Mouse (Mus musculus) fibroblast of lung, adult 2 months (primary cell): ENCODE results near the gene Brat1.

Source experiments
- DNase-seq: peaks from one replicate; pipeline ENCODE4 v3.0.0-alpha.2; 2011; ENCODE audit warnings: low read depth

The Brat1 gene

GRCm38 (mm10) chr5:140743706-140744131, 38.9 kb downstream of the Brat1 start:
- no peak for DNase-seq

DNA sequence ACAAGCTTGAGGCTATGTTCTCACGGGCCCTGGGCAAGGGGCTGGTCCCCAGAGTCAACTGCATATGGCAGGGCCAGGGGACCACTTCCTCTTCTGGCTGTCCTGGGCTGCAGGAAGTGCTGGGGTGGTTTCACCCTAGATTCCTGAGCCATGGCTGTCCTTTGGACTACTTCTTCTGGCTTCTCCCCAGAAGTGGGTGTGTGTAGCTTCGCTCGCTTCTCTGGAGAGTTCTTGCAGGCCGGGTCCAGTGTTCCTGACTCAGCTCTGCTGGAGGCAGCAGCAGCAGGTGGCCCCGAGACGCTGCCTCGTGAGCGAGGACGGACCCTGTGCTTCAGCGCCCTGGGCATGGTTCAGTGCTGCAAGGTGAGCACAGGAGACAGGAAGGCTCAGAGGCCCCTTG, 43.6 kb downstream of the Brat1 start:
- DNase-seq: no peak

GRCm38 (mm10) chr5:140749062-140749875, 44.5 kb downstream of the Brat1 start:
- peak; percentile 30 for DNase-seq

DNA sequence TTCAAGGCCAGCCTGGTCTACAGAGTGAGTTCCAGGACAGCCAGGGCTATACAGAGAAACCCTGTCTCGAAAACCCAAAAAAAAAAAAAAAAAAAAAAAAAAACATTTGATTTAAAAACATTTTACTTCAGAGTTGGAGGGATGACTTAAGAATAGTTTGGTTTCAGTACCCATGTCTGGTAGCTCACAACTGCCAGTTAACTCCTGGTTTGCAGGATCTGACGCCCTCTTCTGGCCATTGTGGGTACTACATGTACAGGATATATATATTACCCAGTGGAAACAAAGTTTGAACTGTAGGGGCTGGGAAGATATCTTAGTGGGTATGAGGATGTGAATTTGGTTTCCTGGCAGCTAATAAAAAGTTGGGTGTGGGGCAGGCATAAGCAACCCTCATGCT, 46.1 kb downstream of the Brat1 start:
- DNase-seq: no peak

DNA sequence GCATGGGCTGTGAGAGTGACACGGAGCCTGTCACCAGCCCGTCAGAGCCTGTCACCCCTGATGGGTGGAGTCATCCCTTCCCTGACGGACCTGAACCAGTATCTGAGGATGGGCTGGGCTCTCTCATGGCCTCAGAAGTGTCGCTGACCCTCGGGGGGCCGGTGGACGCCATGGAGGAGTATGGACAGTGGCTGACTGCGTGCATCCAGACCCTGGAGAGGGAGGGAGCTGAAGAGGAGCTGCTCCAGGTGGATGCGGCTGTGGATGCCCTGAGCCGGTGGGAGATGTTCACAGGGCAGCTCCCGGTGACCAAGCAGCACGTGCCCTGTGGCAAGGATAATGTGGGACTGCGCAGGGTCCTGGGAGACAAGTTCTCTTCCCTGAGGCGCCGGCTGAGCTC, 47.2 kb downstream of the Brat1 start:
- DNase-seq: no peak

- no peak for DNase-seq
Measured at GRCm38 (mm10) chr5:140752639-140753038, 47.8 kb downstream of the Brat1 start.

- no peak for DNase-seq
Measured at GRCm38 (mm10) chr5:140753223-140753622, 48.4 kb downstream of the Brat1 start.

DNA sequence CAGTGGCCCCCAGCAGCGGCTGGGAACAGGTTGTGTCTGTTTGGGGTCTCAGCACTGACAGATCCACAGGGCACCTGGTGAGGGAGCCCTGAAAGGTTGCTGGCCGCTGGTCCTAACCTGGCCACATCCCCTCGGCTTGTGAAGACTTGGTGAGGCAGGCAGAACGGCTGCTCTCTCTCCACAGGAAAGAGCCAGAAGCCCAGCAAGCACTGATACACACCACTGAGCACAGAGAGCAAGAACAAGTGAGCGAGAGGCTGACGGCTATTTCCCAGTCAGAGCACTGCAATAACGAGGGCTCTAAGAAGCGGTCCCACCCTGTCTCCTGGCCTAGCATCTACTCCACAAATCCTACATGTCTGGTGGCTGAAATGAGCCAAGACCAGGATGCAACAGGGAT, 54.1 kb downstream of the Brat1 start:
- DNase-seq: no peak

DNA sequence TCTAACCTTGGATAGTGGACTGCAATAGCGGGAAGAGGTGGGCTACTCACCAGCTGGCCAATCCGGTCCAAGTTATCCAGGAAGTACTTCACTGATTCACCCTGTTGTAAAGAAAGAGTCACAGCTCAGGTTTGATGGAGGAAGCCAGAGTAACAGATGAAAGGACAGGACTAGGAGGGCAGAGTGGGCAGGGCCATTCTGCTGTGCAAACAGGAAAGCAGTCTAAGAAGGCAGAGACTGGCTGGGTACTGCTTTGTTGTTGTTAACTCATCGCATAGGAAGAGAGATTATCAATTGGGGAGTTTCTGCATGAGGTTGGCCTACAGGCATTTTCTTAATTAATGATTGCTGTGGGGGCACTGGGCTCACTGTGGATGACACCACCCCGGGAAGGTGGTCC, 57.7 kb downstream of the Brat1 start:
- no peak for DNase-seq

- DNase-seq: no peak
Measured at GRCm38 (mm10) chr5:140764921-140765613, 60.3 kb downstream of the Brat1 start.

GRCm38 (mm10) chr5:140766566-140766965, 61.8 kb downstream of the Brat1 start:
- DNase-seq: no peak

DNA sequence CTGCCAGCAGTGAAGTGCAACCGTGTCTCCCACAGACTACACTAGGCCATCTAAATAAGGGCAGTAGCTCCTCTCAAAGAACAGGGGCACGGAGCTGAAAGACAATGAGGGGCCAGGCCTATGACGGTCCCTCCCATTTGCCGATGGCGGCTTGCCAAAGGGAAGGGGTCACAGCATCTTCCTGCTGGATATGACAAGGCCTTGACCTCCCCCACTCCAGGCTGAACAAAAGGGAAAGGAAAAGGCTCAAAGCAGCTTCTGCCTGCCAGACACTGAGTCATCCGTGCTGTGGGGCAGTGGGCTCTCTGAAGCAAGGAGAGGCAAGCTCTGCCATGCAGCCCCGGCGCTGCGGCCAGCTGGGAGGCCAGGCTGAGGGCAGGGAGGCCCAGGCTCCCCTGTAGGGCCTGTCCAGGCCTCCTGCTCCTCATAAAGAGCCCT, 62.9 kb downstream of the Brat1 start:
- DNase-seq: peak; percentile 76

DNA sequence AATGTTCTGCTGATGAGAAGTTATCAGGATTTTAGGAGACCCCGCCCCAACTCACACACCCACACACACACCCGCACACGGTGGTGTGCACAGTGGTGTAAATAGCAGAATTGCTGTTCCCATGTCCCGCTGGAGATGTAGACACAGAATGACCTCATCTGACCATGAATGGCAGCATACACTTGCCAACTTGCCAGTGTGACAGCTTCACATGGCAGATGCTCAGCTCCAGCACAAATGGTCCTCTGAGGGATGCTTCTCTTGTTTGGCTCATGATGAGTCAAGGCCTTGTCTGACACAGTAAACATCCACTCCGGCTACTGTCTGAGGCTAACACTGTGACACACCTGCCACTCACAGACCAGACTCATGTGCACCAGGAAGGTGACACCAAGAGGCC, 63.5 kb downstream of the Brat1 start:
- DNase-seq: peak; percentile 42
